22 mouse cellular contexts compared by ENCODE assay signal in genomic region chr12:93273652-93274051, GRCm38 (mm10).
A peak's percentile ranks its signal among the peaks of the same experiment; 100 is the strongest.
DNase-seq lines count a peak whose midpoint lies in the region; ATAC-seq lines count a peak whose summit lies in the region.
"Had no signal": no experiment of that assay in that cellular context is flagged by ENCODE, and none has a peak within 500 bp of the region (broad histone marks: within the 10 kb centered on the region; RNA-seq: fewer than 3 reads in every experiment).

No protein-coding gene starts in this region.

- no peak overlapping the region for H3K4me2 ChIP-seq in kidney, embryonic 16.5 days (replicated peaks; ENCODE audit: low read depth, low read length)
- no peak overlapping the region for H3K4me2 ChIP-seq in forebrain, embryonic 11.5 days (ENCODE audit: low read depth, low read length, severe bottlenecking)
- H3K4me2 ChIP-seq: embryonic facial prominence, embryonic 13.5 days; heart, embryonic 11.5 days; heart, embryonic 15.5 days; hindbrain, embryonic 13.5 days had no signal

- no peak overlapping the region for H3K4me3 ChIP-seq in kidney, embryonic 16.5 days (ENCODE audit: low read length)
- no peak overlapping the region for H3K4me3 ChIP-seq in forebrain, embryonic 11.5 days (ENCODE audit: low read depth, low read length)
- H3K4me3 ChIP-seq: embryonic facial prominence, embryonic 13.5 days; heart, embryonic 15.5 days; hindbrain, embryonic 13.5 days had no signal

- 55% methylated on average over 2 of the region's 2 CpGs for whole genome bisulfite sequencing in kidney, embryonic 16.5 days
- WGBS in forebrain, embryonic 11.5 days = 82% methylated on average over 2 of the region's 2 CpGs

- peak; percentile 31 for DNase-seq in kidney, adult 11 months
- DNase-seq in kidney, postnatal 10 days = no peak
- peak; percentile 18 to 62 for DNase-seq in kidney, adult 8-10 months
- peak; percentile 14 to 57 for DNase-seq in kidney, postnatal 36 days
- DNase-seq in spleen, postnatal 14 days (ENCODE audit: low spot score in 2 of 2) = no peak
- no peak for DNase-seq in forebrain, embryonic 11.5 days (ENCODE audit: low spot score)
- DNase-seq: adrenal gland, postnatal 10 days; B cell, adult 2 months; cerebellum, adult 11 months; cerebellum, adult 9-11 months; cerebellum, postnatal 36 days; gastrocnemius, postnatal 10 days; heart, adult 18-20 months; heart, postnatal 14 days had no signal

- H3K9me3 ChIP-seq in kidney, embryonic 16.5 days (ENCODE audit: low read length) = no peaks in the 10 kb centered on the region
- H3K9me3 ChIP-seq in forebrain, embryonic 11.5 days (ENCODE audit: control insufficient read depth, low read length) = no peaks in the 10 kb centered on the region
- H3K9me3 ChIP-seq: embryonic facial prominence, embryonic 13.5 days; heart, embryonic 15.5 days; hindbrain, embryonic 13.5 days had no signal

- H3K9ac ChIP-seq in kidney, embryonic 16.5 days (replicated peaks; ENCODE audit: low read length) = no peak overlapping the region
- H3K9ac ChIP-seq in forebrain, embryonic 11.5 days (ENCODE audit: low read length) = no peak overlapping the region
- H3K9ac ChIP-seq: embryonic facial prominence, embryonic 13.5 days; heart, embryonic 15.5 days; hindbrain, embryonic 13.5 days had no signal

- H3K27ac ChIP-seq in kidney, embryonic 16.5 days (ENCODE audit: low read length) = no peak overlapping the region
- H3K27ac ChIP-seq in forebrain, embryonic 11.5 days (ENCODE audit: low read depth, low read length) = no peak overlapping the region
- H3K27ac ChIP-seq: embryonic facial prominence, embryonic 13.5 days; heart, embryonic 15.5 days; hindbrain, embryonic 13.5 days had no signal

- no peaks in the 10 kb centered on the region for H3K4me1 ChIP-seq in kidney, embryonic 16.5 days (ENCODE audit: insufficient read depth, low read length)
- H3K4me1 ChIP-seq in forebrain, embryonic 11.5 days (replicated peaks; ENCODE audit: control insufficient read depth, insufficient read depth, low read length) = no peaks in the 10 kb centered on the region
- H3K4me1 ChIP-seq: embryonic facial prominence, embryonic 13.5 days; heart, embryonic 15.5 days; hindbrain, embryonic 13.5 days had no signal

- no peaks in the 10 kb centered on the region for H3K27me3 ChIP-seq in kidney, embryonic 16.5 days (ENCODE audit: insufficient read depth, low read length)
- no peaks in the 10 kb centered on the region for H3K27me3 ChIP-seq in forebrain, embryonic 11.5 days (ENCODE audit: control insufficient read depth, insufficient read depth, low read length)
- H3K27me3 ChIP-seq: embryonic facial prominence, embryonic 13.5 days; heart, embryonic 15.5 days; hindbrain, embryonic 13.5 days had no signal

- H3K36me3 ChIP-seq in kidney, embryonic 16.5 days (ENCODE audit: insufficient read depth, low read length) = no peaks in the 10 kb centered on the region
- no peaks in the 10 kb centered on the region for H3K36me3 ChIP-seq in forebrain, embryonic 11.5 days (ENCODE audit: control insufficient read depth, insufficient read depth, low read length)
- H3K36me3 ChIP-seq: embryonic facial prominence, embryonic 13.5 days; G1E; heart, embryonic 15.5 days; hindbrain, embryonic 13.5 days had no signal

- peak; percentile 94 for ATAC-seq in kidney, embryonic 16.5 days (ENCODE audit: low FRiP score, low TSS enrichment)
- no peak for ATAC-seq in forebrain, embryonic 11.5 days (replicated peaks; ENCODE audit: low FRiP score)
- ATAC-seq: CD4-positive, CD25-positive, alpha-beta regulatory T cell, adult 4 months; forebrain, embryonic 14.5 days had no signal

Comparison
In these comparisons a context has a peak if more than half of its experiments do, and no peak if none do; other contexts are left out.
1. DNase-seq: peak in kidney, adult 11 months (single experiment), kidney, adult 8-10 months (2 of 2) and kidney, postnatal 36 days (2 of 2); none in kidney, postnatal 10 days (single experiment), spleen, postnatal 14 days (0 of 2) and forebrain, embryonic 11.5 days (single experiment).